Mouse (Mus musculus): ENCODE results near the gene Gpatch1.

DNA sequence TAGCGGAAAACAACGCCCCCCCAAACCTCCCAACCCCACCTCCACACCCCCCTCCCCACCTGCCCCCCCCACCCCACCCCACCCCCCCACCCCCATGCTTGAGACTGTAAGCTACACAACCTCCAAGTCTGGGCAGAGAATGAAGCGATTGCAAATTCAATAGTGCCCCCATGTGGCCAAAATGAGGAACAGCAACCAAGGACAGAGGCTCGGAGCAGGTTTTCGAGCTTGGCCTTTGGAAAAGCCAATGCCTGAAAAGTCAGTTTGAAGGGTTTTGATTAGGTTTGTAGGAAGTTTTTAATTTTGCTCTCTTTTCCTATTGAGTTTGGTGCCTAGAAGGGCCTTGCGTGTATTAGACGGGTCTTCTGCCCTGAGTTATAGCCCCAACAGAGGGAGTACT, 53.5 kb downstream of the Gpatch1 start:
- TF ChIP-seq GATA1 (IDR thresholded peaks at IDR 0.05; ENCODE audit: borderline replicate concordance, low read length) (no peak), CTCF (IDR thresholded peaks at IDR 0.05; ENCODE audit: low read depth, low read length) (peak; percentile 52)
